Mouse (Mus musculus): ENCODE results near the gene Lgals4. TPM values are rescaled to one million over a fixed set of nuclear protein-coding genes. Genes with fewer than 3 reads are reported as not detected.

Lgals4 gene
- polyA plus RNA-seq, 2 experiments: 5.9 to 18.0 TPM

GRCm38 (mm10) chr7:28819571-28819970 is 14.1 kb upstream of the Lgals4 start:
- H3K27me3 ChIP-seq (ENCODE audit: control insufficient read depth, insufficient read depth, low read length): no peaks in the 10 kb centered on the region
- no peak overlapping the region for H3K4me2 ChIP-seq (replicated peaks; ENCODE audit: low read depth, low read length, severe bottlenecking)
- H3K4me1 ChIP-seq (ENCODE audit: control insufficient read depth, insufficient read depth, low read length): peaks cover 8% of the 10 kb centered on the region; the same call in 1 of the 2 replicates
- H3K36me3 ChIP-seq (ENCODE audit: control insufficient read depth, insufficient read depth, low read length): peaks cover 88% of the 10 kb centered on the region
- no peak overlapping the region for H3K27ac ChIP-seq (replicated peaks; ENCODE audit: low read depth, low read length)
- WGBS: 84% methylated on average over 4 of the region's 4 CpGs
- ATAC-seq (ENCODE audit: low FRiP score, low read depth): no peak
- no peak for TF ChIP-seq POLR2A (IDR thresholded peaks at IDR 0.05; ENCODE audit: borderline replicate concordance, extremely low read depth, insufficient read depth, insufficient read length)
- H3K4me3 ChIP-seq (replicated peaks; ENCODE audit: low read length): no peak overlapping the region
- no peaks in the 10 kb centered on the region for H3K9me3 ChIP-seq (ENCODE audit: control insufficient read depth, low read length)
- H3K9ac ChIP-seq (ENCODE audit: low read depth, low read length, severe bottlenecking): no peak overlapping the region
- DNase-seq (ENCODE audit: low spot score): no peak

- H3K36me3 ChIP-seq (ENCODE audit: control insufficient read depth, insufficient read depth, low read length): peaks cover 77% of the 10 kb centered on the region
- no peak overlapping the region for H3K27ac ChIP-seq (replicated peaks; ENCODE audit: low read depth, low read length)
- TF ChIP-seq POLR2A (IDR thresholded peaks at IDR 0.05; ENCODE audit: borderline replicate concordance, extremely low read depth, insufficient read depth, insufficient read length): no peak
- H3K4me1 ChIP-seq (ENCODE audit: control insufficient read depth, insufficient read depth, low read length): peaks cover 8% of the 10 kb centered on the region; the same call in 1 of the 2 replicates
- no peak for ATAC-seq (ENCODE audit: low FRiP score, low read depth)
- no peak overlapping the region for H3K4me2 ChIP-seq (replicated peaks; ENCODE audit: low read depth, low read length, severe bottlenecking)
- H3K9ac ChIP-seq (ENCODE audit: low read depth, low read length, severe bottlenecking): no peak overlapping the region
- H3K4me3 ChIP-seq (replicated peaks; ENCODE audit: low read length): no peak overlapping the region
- H3K9me3 ChIP-seq (ENCODE audit: control insufficient read depth, low read length): no peaks in the 10 kb centered on the region
- DNase-seq (ENCODE audit: low spot score): no peak
- no peaks in the 10 kb centered on the region for H3K27me3 ChIP-seq (ENCODE audit: control insufficient read depth, insufficient read depth, low read length)
- WGBS: 79% methylated on average over 12 of the region's 12 CpGs
Observed at GRCm38 (mm10) chr7:28820358-28821260, 13.0 kb upstream of the Lgals4 start.

- Histone ChIP-seq H3K4me3 (replicated peaks; ENCODE audit: low read length) (no peak overlapping the region), H3K9me3 (ENCODE audit: control insufficient read depth, low read length) (no peaks in the 10 kb centered on the region), H3K4me1 (ENCODE audit: control insufficient read depth, insufficient read depth, low read length) (peaks cover 8% of the 10 kb centered on the region; the same call in 1 of the 2 replicates), H3K27ac (replicated peaks; ENCODE audit: low read depth, low read length) (no peak overlapping the region), H3K4me2 (replicated peaks; ENCODE audit: low read depth, low read length, severe bottlenecking) (no peak overlapping the region), H3K9ac (ENCODE audit: low read depth, low read length, severe bottlenecking) (no peak overlapping the region), H3K27me3 (ENCODE audit: control insufficient read depth, insufficient read depth, low read length) (no peaks in the 10 kb centered on the region), H3K36me3 (ENCODE audit: control insufficient read depth, insufficient read depth, low read length) (peaks cover 70% of the 10 kb centered on the region)
- ATAC-seq (ENCODE audit: low FRiP score, low read depth): no peak
- TF ChIP-seq POLR2A (IDR thresholded peaks at IDR 0.05; ENCODE audit: borderline replicate concordance, extremely low read depth, insufficient read depth, insufficient read length): no peak
- no peak for DNase-seq (ENCODE audit: low spot score)
- WGBS: 74% methylated on average over 10 of the region's 10 CpGs
Observed at GRCm38 (mm10) chr7:28821261-28821831, 12.3 kb upstream of the Lgals4 start.

- WGBS: 73% methylated on average over 1 of the region's 1 CpGs
- H3K9ac ChIP-seq (ENCODE audit: low read depth, low read length, severe bottlenecking): no peak overlapping the region
- no peaks in the 10 kb centered on the region for H3K9me3 ChIP-seq (ENCODE audit: control insufficient read depth, low read length)
- H3K4me2 ChIP-seq (replicated peaks; ENCODE audit: low read depth, low read length, severe bottlenecking): no peak overlapping the region
- DNase-seq (ENCODE audit: low spot score) (no peak), ATAC-seq (ENCODE audit: low FRiP score, low read depth) (no peak)
- H3K27ac ChIP-seq (replicated peaks; ENCODE audit: low read depth, low read length): no peak overlapping the region
- peaks cover 58% of the 10 kb centered on the region for H3K36me3 ChIP-seq (ENCODE audit: control insufficient read depth, insufficient read depth, low read length)
- H3K4me3 ChIP-seq (replicated peaks; ENCODE audit: low read length): no peak overlapping the region
- no peak for TF ChIP-seq POLR2A (IDR thresholded peaks at IDR 0.05; ENCODE audit: borderline replicate concordance, extremely low read depth, insufficient read depth, insufficient read length)
- no peaks in the 10 kb centered on the region for H3K27me3 ChIP-seq (ENCODE audit: control insufficient read depth, insufficient read depth, low read length)
- H3K4me1 ChIP-seq (ENCODE audit: control insufficient read depth, insufficient read depth, low read length): no peaks in the 10 kb centered on the region
Observed at GRCm38 (mm10) chr7:28822556-28822955, 11.1 kb upstream of the Lgals4 start.

GRCm38 (mm10) chr7:28822993-28823903 is 10.4 kb upstream of the Lgals4 start:
- WGBS: 45% methylated on average over 10 of the region's 10 CpGs
- ATAC-seq (ENCODE audit: low FRiP score, low read depth) (no peak), DNase-seq (ENCODE audit: low spot score) (no peak)
- H3K27me3 ChIP-seq (ENCODE audit: control insufficient read depth, insufficient read depth, low read length): no peaks in the 10 kb centered on the region
- H3K27ac ChIP-seq (replicated peaks; ENCODE audit: low read depth, low read length): no peak overlapping the region; the same call in 1 of the 2 replicates
- no peaks in the 10 kb centered on the region for H3K9me3 ChIP-seq (ENCODE audit: control insufficient read depth, low read length)
- H3K36me3 ChIP-seq (ENCODE audit: control insufficient read depth, insufficient read depth, low read length): peaks cover 56% of the 10 kb centered on the region
- H3K4me1 ChIP-seq (ENCODE audit: control insufficient read depth, insufficient read depth, low read length): no peaks in the 10 kb centered on the region
- TF ChIP-seq POLR2A (IDR thresholded peaks at IDR 0.05; ENCODE audit: borderline replicate concordance, extremely low read depth, insufficient read depth, insufficient read length): no peak
- no peak overlapping the region for H3K4me2 ChIP-seq (replicated peaks; ENCODE audit: low read depth, low read length, severe bottlenecking)
- no peak overlapping the region for H3K4me3 ChIP-seq (replicated peaks; ENCODE audit: low read length)
- H3K9ac ChIP-seq (ENCODE audit: low read depth, low read length, severe bottlenecking): no peak overlapping the region

All from limb, embryonic 14.5 days (tissue).